17 mouse cellular contexts compared by ENCODE assay signal in the genomic region with DNA sequence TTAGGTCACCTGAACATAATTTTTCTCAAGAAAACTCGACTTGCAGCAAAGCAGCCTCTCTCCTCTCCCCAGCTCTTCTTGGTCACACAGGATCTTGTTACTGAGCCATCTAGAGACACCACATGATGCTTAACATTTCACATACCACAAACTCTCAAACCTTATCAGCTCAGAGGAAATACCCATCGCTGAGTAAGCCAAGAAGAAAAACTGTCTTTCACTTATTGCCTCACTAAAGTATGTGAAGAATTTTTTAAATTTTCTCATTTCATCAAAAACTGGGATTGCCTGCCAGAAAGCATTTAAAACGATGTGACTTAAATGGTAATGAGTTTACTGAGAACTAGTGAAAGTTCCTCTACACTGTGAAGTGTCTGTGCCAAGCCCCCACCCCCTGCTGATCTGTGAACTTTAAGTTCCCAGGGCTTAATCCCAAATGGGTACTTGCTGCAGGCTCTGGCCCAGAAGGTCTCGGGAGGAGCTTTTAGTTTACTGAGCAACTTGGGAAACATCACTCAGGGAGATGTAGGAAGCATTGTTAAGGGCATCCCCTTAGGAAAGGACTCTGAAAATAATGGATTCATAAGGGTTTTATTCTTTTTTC.
A peak's percentile ranks its signal among the peaks of the same experiment; 100 is the strongest.
DNase-seq lines count a peak whose midpoint lies in the region; ATAC-seq lines count a peak whose summit lies in the region.
"Had no signal": no experiment of that assay in that cellular context is flagged by ENCODE, and none has a peak within 500 bp of the region (broad histone marks: within the 10 kb centered on the region; RNA-seq: fewer than 3 reads in every experiment).

No protein-coding gene starts in this region.

- no peaks in the 10 kb centered on the region for H3K27me3 ChIP-seq in kidney, embryonic 14.5 days (ENCODE audit: control insufficient read depth, insufficient read depth, low read length)
- H3K27me3 ChIP-seq in limb, embryonic 10.5 days (ENCODE audit: low read depth, poor library complexity, severe bottlenecking) = no peaks in the 10 kb centered on the region
- no peaks in the 10 kb centered on the region for H3K27me3 ChIP-seq in hindbrain, embryonic 10.5 days (ENCODE audit: insufficient read depth, poor library complexity, severe bottlenecking)
- H3K27me3 ChIP-seq: forebrain, embryonic 15.5 days; intestine, embryonic 15.5 days had no signal

- no peak for DNase-seq in kidney, postnatal 10 days
- DNase-seq in 3T3-L1 (ENCODE audit: low read depth, low spot score) = peak; percentile 87
- peak; percentile 16 for DNase-seq in R1 (ENCODE audit: low read depth, low spot score)
- no peak for DNase-seq in limb, embryonic 10.5 days (ENCODE audit: low spot score)
- DNase-seq in spleen, postnatal 14 days (ENCODE audit: low spot score in 2 of 2) = no peak
- DNase-seq in heart, postnatal 25 days (ENCODE audit: low spot score) = no peak
- DNase-seq in hindbrain, embryonic 10.5 days (ENCODE audit: low spot score) = no peak
- DNase-seq: cerebellum, adult 9-10 months; gastrocnemius, postnatal 36 days; heart, postnatal 14 days; layer of hippocampus, adult 9-11 months; liver; thymus, adult 2 months had no signal

- peaks cover 40% of the 10 kb centered on the region for H3K4me1 ChIP-seq in kidney, embryonic 14.5 days (ENCODE audit: control insufficient read depth, insufficient read depth, low read length)
- peaks cover 95% of the 10 kb centered on the region for H3K4me1 ChIP-seq in limb, embryonic 10.5 days
- H3K4me1 ChIP-seq in hindbrain, embryonic 10.5 days (replicated peaks) = peaks cover 82% of the 10 kb centered on the region

- no peak overlapping the region for H3K9ac ChIP-seq in kidney, embryonic 14.5 days (ENCODE audit: low read depth, low read length)
- H3K9ac ChIP-seq: forebrain, embryonic 15.5 days; intestine, embryonic 15.5 days had no signal

- no peak for ATAC-seq in kidney, embryonic 14.5 days (ENCODE audit: low FRiP score, low TSS enrichment)
- ATAC-seq: forebrain, embryonic 15.5 days; intestine, embryonic 15.5 days had no signal

- H3K4me3 ChIP-seq in kidney, embryonic 14.5 days (ENCODE audit: low read length) = no peak overlapping the region
- H3K4me3 ChIP-seq in limb, embryonic 10.5 days = peak overlapping the region; percentile 15
- H3K4me3 ChIP-seq in hindbrain, embryonic 10.5 days = no peak overlapping the region
- H3K4me3 ChIP-seq: forebrain, embryonic 15.5 days; intestine, embryonic 15.5 days; midbrain, embryonic 10.5 days had no signal

- H3K27ac ChIP-seq in kidney, embryonic 14.5 days (ENCODE audit: low read depth, low read length) = no peak overlapping the region
- H3K27ac ChIP-seq in limb, embryonic 10.5 days = no peak overlapping the region
- no peak overlapping the region for H3K27ac ChIP-seq in hindbrain, embryonic 10.5 days
- H3K27ac ChIP-seq: forebrain, embryonic 15.5 days; intestine, embryonic 15.5 days; midbrain, embryonic 10.5 days had no signal

- no peaks in the 10 kb centered on the region for H3K36me3 ChIP-seq in kidney, embryonic 14.5 days (ENCODE audit: control insufficient read depth, insufficient read depth, low read length)
- H3K36me3 ChIP-seq in limb, embryonic 10.5 days = no peaks in the 10 kb centered on the region
- no peaks in the 10 kb centered on the region for H3K36me3 ChIP-seq in hindbrain, embryonic 10.5 days
- H3K36me3 ChIP-seq: forebrain, embryonic 15.5 days; intestine, embryonic 15.5 days; midbrain, embryonic 10.5 days had no signal

- 18% methylated on average over 4 of the region's 4 CpGs for WGBS in kidney, embryonic 14.5 days
- 11% methylated on average over 4 of the region's 4 CpGs for WGBS in limb, embryonic 10.5 days
- 27% methylated on average over 4 of the region's 4 CpGs for WGBS in hindbrain, embryonic 10.5 days

- H3K4me2 ChIP-seq in kidney, embryonic 14.5 days (replicated peaks; ENCODE audit: low read depth, low read length) = 0 out of 2 replicates have a peak overlapping the region, but pooled peaks have one; percentile 21
- H3K4me2 ChIP-seq: forebrain, embryonic 15.5 days; intestine, embryonic 15.5 days had no signal

- no peaks in the 10 kb centered on the region for H3K9me3 ChIP-seq in kidney, embryonic 14.5 days (ENCODE audit: control insufficient read depth, low read length)
- H3K9me3 ChIP-seq in limb, embryonic 10.5 days (replicated peaks) = no peaks in the 10 kb centered on the region
- no peaks in the 10 kb centered on the region for H3K9me3 ChIP-seq in hindbrain, embryonic 10.5 days
- H3K9me3 ChIP-seq: forebrain, embryonic 15.5 days; intestine, embryonic 15.5 days; midbrain, embryonic 10.5 days had no signal

- intact Hi-C loops in heart, postnatal 25 days (cut with DNase I) = no loop called here

Comparison
In these comparisons a context has a peak if more than half of its experiments do, and no peak if none do; other contexts are left out.
1. DNase-seq: peak in 3T3-L1 (single experiment) and R1 (single experiment); none in kidney, postnatal 10 days (single experiment), limb, embryonic 10.5 days (single experiment), spleen, postnatal 14 days (0 of 2), heart, postnatal 25 days (single experiment) and hindbrain, embryonic 10.5 days (single experiment).